Mouse (Mus musculus) embryonic facial prominence, embryonic 10.5 days (tissue): ENCODE measurements around the gene Grk6. TPM values are rescaled to one million over a fixed set of nuclear protein-coding genes. Genes with fewer than 3 reads are reported as not detected.

ENCODE experiments used
- DNase-seq: peaks from one replicate; pipeline ENCODE4 v3.0.0-alpha.2; 2017; ENCODE audit warnings: low spot score
- H3K27ac ChIP-seq: fragments of 300-500 bp; sonication (generic); replicated peaks from 2 replicates; pipeline ENCODE4 v1.5.1; 2016; ENCODE audit warnings: mild to moderate bottlenecking
- H3K27me3 ChIP-seq: fragments of 300-500 bp; sonication (generic); replicated peaks from 2 replicates; pipeline ENCODE4 v1.6.1; 2016; ENCODE audit warnings: low read depth, mild to moderate bottlenecking; ENCODE audit not compliant: poor library complexity, severe bottlenecking
- H3K36me3 ChIP-seq: fragments of 300-500 bp; sonication (generic); replicated peaks from 2 replicates; pipeline ENCODE4 v1.6.1; 2016; ENCODE audit warnings: mild to moderate bottlenecking, moderate library complexity
- H3K4me1 ChIP-seq: fragments of 300-500 bp; sonication (generic); 2 replicates; pipeline ENCODE4 v1.6.1; 2016
- H3K4me3 ChIP-seq: fragments of 300-500 bp; sonication (generic); 2 replicates; pipeline ENCODE4 v1.5.1; 2016; ENCODE audit warnings: mild to moderate bottlenecking, moderate library complexity
- H3K9me3 ChIP-seq: fragments of 300-500 bp; sonication (generic); 2 replicates; pipeline ENCODE4 v1.6.1; 2016; ENCODE audit warnings: mild to moderate bottlenecking
- WGBS: fragments of 180-500 bp; shearing (Covaris S2); methylation state at CpG from one replicate; pipeline ENCODE4 v1.1.7; 2016; 5-methylcytosine and 5-hydroxymethylcytosine counted together
- polyA plus RNA-seq: library from polyadenylated mRNA; unstranded; fragments of >200 nt; fragmentation: Nextera tagmentation; extraction: Ambion mirVana; gene quantifications from 2 replicates; pipeline ENCODE4 v1.2.1, GENCODE M21; 2016

Grk6 gene
- polyA plus RNA-seq, 1 experiment from 2014 or later = 65.2 TPM

DNA sequence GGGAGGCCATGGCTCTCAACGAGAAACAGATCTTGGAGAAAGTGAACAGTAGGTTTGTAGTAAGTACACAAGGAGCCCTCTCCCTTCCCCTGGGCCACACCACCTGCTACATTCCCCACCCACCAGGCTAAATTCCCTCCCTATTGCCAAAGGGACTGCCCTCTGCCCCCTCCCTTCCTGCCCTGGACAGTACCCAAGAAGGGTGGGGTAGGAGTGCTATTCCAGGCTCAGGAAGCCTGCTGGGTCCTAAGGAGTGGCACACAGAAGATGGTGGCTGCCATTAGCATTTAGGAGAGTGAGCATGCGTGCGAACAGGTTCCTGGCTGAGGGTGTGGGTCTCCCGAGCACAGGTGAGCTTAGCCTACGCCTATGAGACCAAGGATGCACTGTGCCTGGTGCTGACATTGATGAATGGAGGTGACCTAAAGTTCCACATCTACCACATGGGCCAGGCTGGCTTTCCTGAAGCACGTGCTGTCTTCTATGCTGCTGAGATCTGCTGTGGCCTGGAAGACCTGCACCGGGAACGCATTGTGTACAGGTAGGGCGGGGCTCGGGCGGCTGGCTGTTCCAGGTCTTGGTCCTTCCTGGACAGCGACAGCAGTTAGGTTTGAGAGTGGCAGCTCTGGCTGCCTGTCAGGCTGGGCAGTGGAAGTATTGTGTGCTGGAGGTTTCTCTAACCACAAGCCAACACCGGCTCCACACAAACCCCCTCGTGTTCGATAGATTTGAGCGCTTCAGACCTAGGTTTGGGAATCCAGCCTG lies 7.1 kb downstream of the Grk6 start:
- Histone ChIP-seq H3K36me3 (peaks cover 91% of the 10 kb centered on the region), H3K27me3 (no peaks in the 10 kb centered on the region), H3K4me3 (no peak overlapping the region), H3K27ac (no peak overlapping the region), H3K4me1 (peaks cover 15% of the 10 kb centered on the region), H3K9me3 (no peaks in the 10 kb centered on the region)
- DNase-seq = no peak
- WGBS = 95% methylated on average over 16 of the region's 16 CpGs

DNA sequence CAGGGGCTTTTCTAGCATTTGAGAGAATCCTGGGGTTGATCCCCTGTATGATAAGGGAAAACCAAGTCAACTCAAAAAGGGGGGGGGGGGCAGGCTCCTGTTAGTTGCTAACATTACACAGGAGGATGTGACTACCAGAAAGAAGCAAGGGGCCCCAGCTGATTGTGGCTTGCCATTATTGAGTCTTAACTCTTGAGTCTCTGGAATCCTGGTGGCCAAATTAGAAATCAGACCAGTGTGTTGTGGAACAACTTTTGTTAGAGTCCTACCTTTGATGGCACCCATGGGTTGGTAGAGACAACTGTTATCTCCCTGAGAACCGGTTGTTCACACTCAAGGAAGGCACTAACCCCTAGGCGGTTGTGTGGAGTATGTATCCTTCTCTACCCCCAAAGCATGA lies 18.1 kb downstream of the Grk6 start:
- DNase-seq = no peak
- H3K36me3 ChIP-seq = peaks cover 50% of the 10 kb centered on the region
- no peaks in the 10 kb centered on the region for H3K27me3 ChIP-seq
- 48% methylated on average over 2 of the region's 2 CpGs for WGBS
- H3K4me1 ChIP-seq = peaks cover 51% of the 10 kb centered on the region
- H3K9me3 ChIP-seq = no peaks in the 10 kb centered on the region
- H3K4me3 ChIP-seq = peak overlapping the region; percentile 70; the same call in 1 of the 2 replicates
- H3K27ac ChIP-seq = no peak overlapping the region

DNA sequence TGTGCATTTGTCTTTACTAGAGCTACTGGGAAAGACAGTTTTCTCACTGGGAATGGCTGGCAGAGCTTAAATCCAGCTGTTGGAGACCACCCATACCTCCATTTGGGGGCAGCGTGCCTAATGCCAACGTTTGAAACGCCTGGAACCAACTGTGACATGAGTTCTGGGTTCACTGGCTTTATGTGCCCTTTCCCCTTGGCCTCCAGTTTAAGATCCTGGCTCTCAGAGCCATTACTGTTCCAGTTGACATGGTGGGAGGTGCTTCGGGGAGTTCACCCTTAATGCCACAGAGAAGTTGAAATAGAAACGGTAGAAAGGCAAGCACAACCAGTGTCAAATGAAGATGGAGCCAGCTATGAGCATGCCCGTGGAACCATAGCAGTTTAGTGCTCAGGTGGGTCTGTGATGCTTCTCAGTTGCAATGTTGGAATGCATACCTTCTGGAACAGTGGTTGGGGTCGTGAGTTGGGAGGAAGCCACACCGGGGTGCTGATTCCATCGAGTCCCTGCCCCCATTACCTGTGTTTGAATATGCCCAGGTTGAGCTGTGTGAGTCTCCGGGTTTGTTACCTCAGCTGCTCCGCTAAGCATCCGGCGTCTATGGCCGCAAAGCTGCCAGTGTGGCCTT lies 18.6 kb downstream of the Grk6 start:
- H3K9me3 ChIP-seq = no peaks in the 10 kb centered on the region
- H3K36me3 ChIP-seq = peaks cover 45% of the 10 kb centered on the region
- peak overlapping the region; percentile 70 for H3K4me3 ChIP-seq
- H3K27me3 ChIP-seq = no peaks in the 10 kb centered on the region
- 10% methylated on average over 14 of the region's 14 CpGs for WGBS
- peaks cover 55% of the 10 kb centered on the region for H3K4me1 ChIP-seq
- no peak for DNase-seq
- peak overlapping the region; percentile 93 for H3K27ac ChIP-seq

DNA sequence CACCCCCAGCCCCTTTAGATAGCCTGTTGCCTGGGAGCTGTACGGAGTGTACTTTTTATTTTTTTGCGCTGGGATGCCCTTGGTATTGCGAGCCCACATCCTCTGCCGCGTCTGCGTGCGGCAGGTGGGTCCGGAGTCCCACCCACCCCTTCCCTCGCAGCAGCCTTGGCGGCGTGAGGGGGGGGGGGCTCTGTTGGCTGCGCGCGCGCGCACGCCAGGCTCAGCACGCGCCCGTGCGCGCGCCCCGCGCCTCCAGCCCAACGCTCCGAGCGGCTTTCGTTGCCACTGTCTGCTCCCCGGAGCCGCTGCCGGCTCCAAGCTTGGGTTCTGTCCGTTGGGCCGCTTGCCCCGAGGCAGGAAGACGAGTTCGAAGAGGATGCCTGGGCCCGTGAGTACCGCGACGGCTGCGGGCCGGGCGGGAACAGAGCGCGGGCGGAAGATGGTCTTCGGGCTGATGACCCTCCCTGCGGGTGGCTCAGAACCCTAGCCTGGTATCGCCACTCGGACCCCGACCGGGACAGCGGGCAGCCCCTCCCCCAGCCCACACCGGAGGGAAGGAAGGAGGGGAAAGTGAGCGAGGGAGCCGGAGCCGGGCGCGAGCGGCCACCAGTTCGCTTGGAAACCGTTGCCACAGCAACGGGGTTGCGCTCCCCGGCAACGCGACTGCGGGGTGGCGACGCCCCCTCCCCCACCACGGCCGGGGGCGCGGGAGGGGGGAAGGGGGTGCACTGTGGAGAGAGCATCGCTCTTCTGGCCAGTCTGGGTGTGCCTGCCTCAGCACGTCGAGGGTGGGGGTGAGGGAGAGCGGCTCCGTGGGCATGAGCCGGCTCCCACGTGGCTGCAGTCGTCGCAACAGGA lies 19.4 kb downstream of the Grk6 start, which contains the start of gene Prr7:
Gene Prr7, plus strand, starts transcription at position 241 of the 858 bp plus-strand sequence.
- under 1% methylated on average over 84 of the region's 84 CpGs for WGBS
- peak; percentile 86 for DNase-seq
- H3K4me1 ChIP-seq = peaks cover 62% of the 10 kb centered on the region
- H3K4me3 ChIP-seq = peak within 1 kb of the TSS; percentile 70
- peak within 1 kb of the TSS; percentile 93 for H3K27ac ChIP-seq
- no peaks in the 10 kb centered on the region; the same call in 1 of the 2 replicates for H3K27me3 ChIP-seq
- peaks cover 37% of the 10 kb centered on the region for H3K36me3 ChIP-seq
- no peaks in the 10 kb centered on the region for H3K9me3 ChIP-seq

DNA sequence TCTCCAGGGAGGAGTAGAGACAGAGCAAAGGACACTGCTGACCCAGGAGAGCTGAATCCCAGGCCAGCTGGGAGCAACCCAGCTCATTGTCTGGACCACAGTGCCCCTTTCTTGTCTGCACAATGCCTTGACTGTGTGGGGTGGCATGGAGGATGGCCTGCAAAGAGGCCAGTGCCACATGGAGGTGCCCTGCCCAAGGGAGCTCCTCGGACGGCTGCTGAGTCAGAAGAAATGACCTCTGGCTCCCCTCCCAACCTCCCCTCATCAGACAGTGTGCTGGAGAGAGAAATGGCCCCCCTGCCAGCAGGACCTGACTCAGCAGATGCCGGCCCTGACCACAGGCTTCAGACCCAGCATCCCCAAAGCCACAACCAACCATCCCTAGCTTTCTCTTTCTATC lies 20.3 kb downstream of the Grk6 start:
- Histone ChIP-seq H3K9me3 (no peaks in the 10 kb centered on the region), H3K4me3 (peak overlapping the region; percentile 70), H3K27me3 (peaks cover 9% of the 10 kb centered on the region), H3K27ac (peak overlapping the region; percentile 93), H3K4me1 (peaks cover 71% of the 10 kb centered on the region), H3K36me3 (peaks cover 28% of the 10 kb centered on the region)
- 16% methylated on average over 3 of the region's 3 CpGs for WGBS
- DNase-seq = peak; percentile 47

DNA sequence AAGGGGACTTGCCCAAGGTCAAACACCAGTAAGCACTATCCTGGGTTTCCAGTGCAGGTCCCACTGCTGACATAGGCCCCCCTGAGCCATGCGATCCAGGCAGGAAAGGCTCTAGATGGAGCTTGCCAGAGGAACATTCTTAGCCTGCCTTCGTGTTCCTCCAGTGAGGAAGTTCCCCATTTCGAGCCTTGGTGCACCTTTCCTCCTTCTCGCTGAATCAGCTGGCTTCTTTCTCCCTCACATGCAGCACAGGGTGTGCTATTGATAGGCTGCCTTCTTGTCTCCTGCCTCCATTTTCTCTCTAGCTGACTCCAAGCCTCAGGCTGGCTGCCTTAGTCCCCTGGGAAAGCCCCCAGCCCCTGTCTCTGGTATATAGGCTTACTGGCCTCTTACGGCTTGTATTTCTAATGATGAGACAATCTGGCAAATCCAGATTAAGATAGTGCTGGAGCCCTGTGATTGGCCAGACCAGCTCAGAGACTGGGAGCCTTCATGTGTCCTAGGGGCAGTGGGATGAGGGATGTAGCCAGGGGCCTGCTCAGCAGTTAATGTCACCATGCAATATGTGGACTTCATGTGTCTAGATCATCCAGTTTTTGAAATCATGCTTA lies 21.1 kb downstream of the Grk6 start:
- peaks cover 78% of the 10 kb centered on the region for H3K4me1 ChIP-seq
- peak; percentile 19 for DNase-seq
- peaks cover 16% of the 10 kb centered on the region for H3K27me3 ChIP-seq
- 78% methylated on average over 5 of the region's 5 CpGs for WGBS
- no peaks in the 10 kb centered on the region for H3K9me3 ChIP-seq
- H3K4me3 ChIP-seq = peak overlapping the region; percentile 70; the same call in 1 of the 2 replicates
- H3K36me3 ChIP-seq = peaks cover 20% of the 10 kb centered on the region
- peak overlapping the region; percentile 93 for H3K27ac ChIP-seq

DNA sequence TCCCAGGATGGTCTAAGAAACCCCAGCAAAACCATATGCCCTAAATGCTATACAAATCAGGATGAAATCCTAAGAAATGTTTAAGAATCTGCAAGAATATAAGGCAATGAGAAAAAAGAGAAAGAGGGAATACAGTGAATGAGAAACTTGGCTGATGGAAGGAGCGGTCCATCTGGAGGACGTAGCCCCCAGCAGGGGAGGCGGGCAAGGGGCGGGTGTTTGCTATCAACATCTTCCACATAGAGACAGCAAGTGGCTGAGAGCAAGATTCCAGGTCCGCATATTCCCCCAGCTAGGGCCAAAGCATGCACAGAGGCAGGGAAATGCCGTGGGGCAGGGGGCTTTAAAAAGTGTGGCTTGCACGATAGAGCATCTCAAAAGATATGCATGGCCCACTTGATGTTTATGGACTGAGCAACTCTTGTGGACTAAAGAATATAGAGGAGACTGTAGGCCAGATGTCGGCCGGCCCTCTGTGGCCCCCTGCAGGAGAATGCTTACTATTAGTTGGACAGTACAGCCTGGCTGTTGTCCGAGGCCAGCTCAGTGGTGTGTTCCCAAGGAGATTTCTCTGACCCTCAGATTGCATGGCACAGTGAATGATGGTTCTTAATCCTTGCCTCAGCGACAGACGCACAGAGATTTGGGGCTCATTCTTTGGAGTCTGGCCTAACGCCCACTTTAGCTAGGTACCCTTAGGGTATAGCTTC lies 24.1 kb downstream of the Grk6 start:
- H3K4me3 ChIP-seq = no peak overlapping the region; the same call in 1 of the 2 replicates
- peaks cover 7% of the 10 kb centered on the region for H3K36me3 ChIP-seq
- WGBS = 58% methylated on average over 13 of the region's 13 CpGs
- no peaks in the 10 kb centered on the region for H3K9me3 ChIP-seq
- peaks cover 94% of the 10 kb centered on the region for H3K4me1 ChIP-seq
- no peak overlapping the region for H3K27ac ChIP-seq
- H3K27me3 ChIP-seq = peaks cover 17% of the 10 kb centered on the region
- DNase-seq = peak; percentile 57

DNA sequence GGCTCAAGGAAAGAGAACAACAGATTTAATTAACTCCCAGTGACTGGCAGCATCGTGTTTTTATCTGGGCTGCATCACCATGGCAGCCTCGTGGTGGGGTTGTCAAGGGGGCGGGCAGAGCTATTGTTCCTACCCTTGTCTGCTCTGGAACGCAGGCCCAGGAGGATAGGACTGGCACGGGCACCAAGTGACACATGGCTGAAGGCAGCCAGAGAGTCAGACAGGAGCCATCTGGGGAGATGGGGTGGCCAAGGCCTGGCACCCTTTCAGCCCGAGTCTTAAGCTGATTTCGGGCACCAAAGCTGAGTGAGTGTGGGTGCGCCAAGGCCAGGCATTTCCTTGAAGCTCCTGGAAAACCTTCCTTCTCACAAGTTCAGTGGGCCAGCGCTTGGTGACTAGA lies 25.5 kb downstream of the Grk6 start:
- DNase-seq = no peak
- 70% methylated on average over 9 of the region's 9 CpGs for WGBS
- Histone ChIP-seq H3K4me3 (peak overlapping the region; percentile 80; the same call in 1 of the 2 replicates), H3K27me3 (peaks cover 17% of the 10 kb centered on the region), H3K36me3 (peaks cover 20% of the 10 kb centered on the region), H3K27ac (peak overlapping the region; percentile 84; the same call in 1 of the 2 replicates), H3K4me1 (peaks cover 94% of the 10 kb centered on the region), H3K9me3 (no peaks in the 10 kb centered on the region)

DNA sequence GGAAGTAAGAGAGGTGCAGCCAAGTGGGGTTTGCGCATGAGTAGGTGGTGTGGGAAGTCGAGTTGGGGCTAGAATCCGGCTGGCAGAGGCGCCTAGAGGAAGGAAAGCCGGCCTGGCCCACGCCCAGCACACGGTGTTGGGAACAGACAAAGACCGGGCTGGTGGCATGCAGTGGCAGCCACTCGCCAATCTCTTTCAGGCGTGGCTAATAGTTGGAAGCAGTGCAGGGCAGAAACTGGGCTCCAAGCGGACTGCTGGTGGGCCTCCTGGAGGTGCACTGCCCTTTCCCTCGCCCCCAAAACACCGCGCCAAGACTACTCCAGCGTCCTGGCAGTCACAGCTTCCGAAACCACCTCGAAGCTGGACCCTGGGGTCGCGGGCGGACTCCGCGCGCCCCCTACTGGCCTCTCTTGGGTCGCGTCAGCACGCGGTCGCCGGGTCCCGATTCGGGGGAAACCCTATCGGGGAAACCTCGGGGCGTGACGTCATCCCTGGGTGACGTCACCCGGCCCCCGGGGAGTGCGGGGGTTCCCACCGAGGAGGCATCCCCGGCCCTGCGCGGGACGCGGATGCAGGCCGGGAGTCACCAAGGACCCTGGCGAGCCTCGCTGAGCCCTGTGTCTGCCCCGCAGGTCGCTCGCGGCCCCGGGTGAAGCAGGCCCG lies 26.4 kb downstream of the Grk6 start:
- peaks cover 29% of the 10 kb centered on the region for H3K36me3 ChIP-seq
- H3K4me3 ChIP-seq = peak overlapping the region; percentile 80
- DNase-seq = peak; percentile 96
- H3K27me3 ChIP-seq = peaks cover 17% of the 10 kb centered on the region
- 2% methylated on average over 54 of the region's 54 CpGs for WGBS
- H3K4me1 ChIP-seq = peaks cover 93% of the 10 kb centered on the region
- no peaks in the 10 kb centered on the region for H3K9me3 ChIP-seq
- H3K27ac ChIP-seq = peak overlapping the region; percentile 84

DNA sequence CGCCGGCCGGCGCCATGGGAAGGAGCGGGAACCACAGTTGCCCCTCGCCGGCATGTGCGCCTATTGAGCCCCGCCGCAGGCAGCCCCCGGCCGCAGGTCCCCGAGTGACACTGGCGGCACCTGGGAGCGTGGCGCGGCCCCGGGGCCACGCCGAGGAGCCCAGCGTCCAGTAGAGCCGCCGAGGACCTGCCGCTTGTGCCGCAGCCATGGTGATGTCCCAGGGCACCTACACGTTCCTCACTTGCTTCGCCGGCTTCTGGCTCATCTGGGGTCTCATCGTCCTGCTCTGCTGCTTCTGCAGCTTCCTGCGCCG lies 26.9 kb downstream of the Grk6 start:
- no peak for DNase-seq
- H3K9me3 ChIP-seq = no peaks in the 10 kb centered on the region
- H3K27me3 ChIP-seq = peaks cover 17% of the 10 kb centered on the region
- H3K36me3 ChIP-seq = peaks cover 34% of the 10 kb centered on the region
- H3K27ac ChIP-seq = peak overlapping the region; percentile 84
- 0% methylated on average over 31 of the region's 31 CpGs for WGBS
- H3K4me3 ChIP-seq = peak overlapping the region; percentile 80
- H3K4me1 ChIP-seq = peaks cover 92% of the 10 kb centered on the region
